Mouse (Mus musculus): Measurements from ENCODE around the gene Slc5a5. TPM values are rescaled to one million over a fixed set of nuclear protein-coding genes. Genes with fewer than 3 reads are reported as not detected.

Gene Slc5a5
- total and polyA plus RNA-seq, 3 experiments = 0.04 to 0.26 (median 0.16) TPM

DNA sequence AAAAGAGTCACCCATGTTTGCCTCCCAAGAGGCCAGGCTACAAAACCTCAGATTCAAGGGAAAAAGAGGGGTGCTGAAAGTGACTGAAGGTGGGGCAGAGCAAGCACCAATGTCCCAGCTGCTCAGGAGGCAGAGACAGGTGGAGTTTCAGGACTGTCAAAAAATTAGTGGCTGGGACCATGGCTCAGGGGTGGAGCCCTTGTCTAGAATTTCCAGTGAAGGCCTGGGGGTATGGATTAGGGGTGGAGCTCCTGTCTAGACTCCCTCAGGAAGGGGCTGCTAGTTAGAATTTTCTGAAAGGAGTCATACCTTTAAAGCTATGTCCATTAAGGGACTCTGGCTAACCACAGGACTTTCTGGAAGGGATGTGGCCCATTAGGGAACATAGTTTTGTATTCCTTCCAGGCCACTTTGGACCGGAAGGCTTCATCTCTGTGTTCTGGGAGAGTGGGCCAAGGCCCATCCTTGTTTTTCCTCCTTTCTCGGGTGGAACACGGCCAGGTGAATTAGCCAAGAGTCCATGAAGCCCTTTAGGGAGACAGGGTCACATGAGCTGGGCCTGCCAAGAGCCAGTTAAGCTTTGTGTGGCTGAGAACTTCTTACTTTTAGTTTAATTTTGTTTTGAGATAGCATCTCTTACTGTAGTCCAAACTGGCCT is 43.1 kb downstream of the Slc5a5 start:
- DNase-seq (ENCODE audit: extremely low read depth) = no peak
- Histone ChIP-seq H3K4me1 (ENCODE audit: control insufficient read depth in 1 of 2, insufficient read depth in 2 of 2) (peaks cover 6 to 23% of the 10 kb centered on the region in 2 experiments; a peak in 3 of 4 replicates), H3K9ac (ENCODE audit: insufficient read depth, low read depth) (no peak overlapping the region), H3K27ac (ENCODE audit: insufficient read depth, low read depth) (no peak overlapping the region), H3K27me3 (replicated peaks) (peaks cover 71% of the 10 kb centered on the region), H3K9me3 (replicated peaks; ENCODE audit: low read length) (no peaks in the 10 kb centered on the region), H3K36me3 (replicated peaks in 1 of 2; ENCODE audit: control insufficient read depth in 1 of 2, insufficient read depth in 1 of 2, low read length in 1 of 2) (no peaks in the 10 kb centered on the region), H3K4me2 (ENCODE audit: insufficient read depth, low read depth, poor library complexity, severe bottlenecking) (no peak overlapping the region), H3K4me3 (replicated peaks in 1 of 3; ENCODE audit: low read depth in 2 of 3, low read length in 2 of 3, poor library complexity in 1 of 3) (no peak overlapping the region), H3K79me2 (replicated peaks; ENCODE audit: control insufficient read depth, extremely low read depth, insufficient read depth, poor library complexity, severe bottlenecking) (no peaks in the 10 kb centered on the region)
- TF ChIP-seq SIN3A (IDR thresholded peaks at IDR 0.05; ENCODE audit: low read length) = no peak
- no peak for TF ChIP-seq CHD2 (IDR thresholded peaks at IDR 0.05; ENCODE audit: low read length)
- TF ChIP-seq BHLHE40 (IDR thresholded peaks at IDR 0.05; ENCODE audit: low read depth, low read length) = no peak
- no peak for TF ChIP-seq RCOR1 (conservative IDR thresholded peaks at IDR 0.05; ENCODE audit: low read depth, low read length)
- TF ChIP-seq ELF1 (IDR thresholded peaks at IDR 0.05; ENCODE audit: low read depth, low read length) = no peak
- dilution Hi-C loops (cut with MboI; ENCODE audit: extremely low pct_ligation_motif_present, extremely low pct_unique_long_range_greater_than_20kb, low sequenced_read_pairs) (no loop called here), in situ Hi-C loops (cut with MboI; ENCODE audit: low pct_ligation_motif_present, low pct_unique_long_range_greater_than_20kb, low sequenced_read_pairs) (loop anchor here (10.0 kb wide), 1 partner anchor 135 kb away; the partner anchor contains the start of gene Gm3336)

DNA sequence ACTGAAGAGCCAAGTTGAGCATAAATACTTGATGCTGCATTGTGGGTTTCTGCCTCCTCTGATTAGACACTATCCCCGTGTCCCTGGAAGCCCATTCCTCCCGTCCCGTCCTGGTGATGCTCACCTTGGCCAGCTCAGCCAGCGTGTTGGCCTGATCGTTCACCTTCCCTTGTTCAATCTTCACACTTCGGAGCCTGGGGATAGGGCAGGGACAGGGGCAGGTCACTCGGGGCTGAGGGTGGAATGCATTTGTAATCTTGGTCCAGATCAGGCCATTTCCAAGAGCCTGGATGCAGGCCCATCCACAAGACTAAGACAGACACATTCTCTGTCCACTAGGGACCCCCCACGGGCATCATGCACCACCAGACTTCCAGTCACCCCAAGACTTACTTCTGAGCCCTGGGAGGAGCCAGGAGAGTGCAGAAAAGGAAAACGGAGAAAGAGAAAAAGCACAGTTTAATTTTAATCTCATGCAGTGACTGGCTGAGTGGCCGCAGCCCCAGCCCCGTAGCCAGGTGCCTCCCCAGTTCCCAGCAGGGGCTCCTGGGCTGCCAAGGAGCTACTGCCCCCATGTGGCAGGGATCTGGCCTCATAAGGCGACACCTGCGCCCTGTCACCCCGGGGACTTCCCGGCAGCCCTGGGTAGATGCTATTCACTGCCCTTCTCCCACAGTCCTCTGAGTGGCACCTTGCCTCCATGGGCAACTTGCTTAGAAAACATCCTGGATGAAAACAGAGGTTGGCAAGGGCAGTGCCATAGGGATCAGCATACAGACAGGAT is 46.0 kb downstream of the Slc5a5 start:
- TF ChIP-seq GABPA (IDR thresholded peaks at IDR 0.05; ENCODE audit: insufficient replicate concordance, low read depth, low read length) (no peak), TCF12 (IDR thresholded peaks at IDR 0.05; ENCODE audit: low read depth, low read length) (peak; percentile 53; the same call in 1 of the 2 replicates), RAD21 (IDR thresholded peaks at IDR 0.05; ENCODE audit: low read depth, low read length) (peak; percentile 35), SMC3 (IDR thresholded peaks at IDR 0.05; ENCODE audit: low read depth, low read length) (peak; percentile 48; the same call in 1 of the 2 replicates), USF1 (IDR thresholded peaks at IDR 0.05; ENCODE audit: low read depth, low read length) (no peak), CTCF (conservative IDR thresholded peaks at IDR 0.05 in 1 of 2, IDR thresholded peaks at IDR 0.05 in 1 of 2; ENCODE audit: low read depth in 2 of 2, low read length in 2 of 2) (peak in 1 of 2 experiments; percentile 75; a peak in 2 of 4 replicates), ETS1 (conservative IDR thresholded peaks at IDR 0.05; ENCODE audit: low read depth, low read length) (no peak)
- Histone ChIP-seq H3K4me3 (replicated peaks in 1 of 3; ENCODE audit: low read depth in 2 of 3, low read length in 2 of 3, poor library complexity in 1 of 3) (no peak overlapping the region), H3K4me2 (ENCODE audit: insufficient read depth, low read depth, poor library complexity, severe bottlenecking) (no peak overlapping the region), H3K9ac (ENCODE audit: insufficient read depth, low read depth) (no peak overlapping the region), H3K27ac (ENCODE audit: insufficient read depth, low read depth) (no peak overlapping the region), H3K9me3 (replicated peaks; ENCODE audit: low read length) (no peaks in the 10 kb centered on the region), H3K27me3 (replicated peaks) (peaks cover 81% of the 10 kb centered on the region), H3K36me3 (replicated peaks in 1 of 2; ENCODE audit: control insufficient read depth in 1 of 2, insufficient read depth in 1 of 2, low read length in 1 of 2) (no peaks in the 10 kb centered on the region), H3K79me2 (replicated peaks; ENCODE audit: control insufficient read depth, extremely low read depth, insufficient read depth, poor library complexity, severe bottlenecking) (no peaks in the 10 kb centered on the region), H3K4me1 (ENCODE audit: control insufficient read depth in 1 of 2, insufficient read depth in 2 of 2) (peaks cover 0 to 12% of the 10 kb centered on the region in 2 experiments; a peak in 2 of 4 replicates)
- dilution Hi-C loops (cut with MboI; ENCODE audit: extremely low pct_ligation_motif_present, extremely low pct_unique_long_range_greater_than_20kb, low sequenced_read_pairs) (no loop called here), in situ Hi-C loops (cut with MboI; ENCODE audit: low pct_ligation_motif_present, low pct_unique_long_range_greater_than_20kb, low sequenced_read_pairs) (loop anchor here (10.0 kb wide), 1 partner anchor 132 kb away; the partner anchor contains the start of gene Gm3336)
- peak; percentile 64 for DNase-seq (ENCODE audit: extremely low read depth)
